Mouse (Mus musculus): ENCODE results near the gene Cd63.

Cd63 gene

DNA sequence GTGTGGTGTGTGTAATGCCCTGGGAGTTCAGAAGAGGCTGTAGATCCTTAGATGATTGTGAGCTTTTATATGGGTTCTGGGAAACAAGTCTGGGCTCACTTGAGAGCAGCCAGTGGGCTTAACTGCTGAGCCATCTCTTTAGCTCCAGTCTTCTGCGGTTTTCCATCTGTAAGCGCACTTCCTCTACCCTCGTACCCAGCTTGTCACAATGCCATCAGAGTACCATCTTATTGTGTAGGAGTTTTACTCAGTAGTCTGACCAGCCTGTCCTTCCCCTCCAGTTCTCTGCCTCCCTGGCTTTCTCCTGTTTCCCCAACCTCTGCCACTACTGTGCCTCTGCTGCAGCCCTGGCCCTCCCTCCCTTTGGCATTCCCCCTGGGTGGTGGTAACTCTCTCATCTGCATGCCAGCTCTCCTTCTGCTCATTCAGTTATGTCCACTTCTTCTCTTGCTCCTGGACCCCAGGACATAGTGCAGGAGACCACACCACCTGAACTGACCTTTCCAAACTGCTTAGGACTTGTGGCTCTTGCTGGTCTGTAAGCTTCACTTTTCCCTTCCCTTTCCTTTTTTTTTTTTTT is 1.7 kb downstream of the Cd63 start:
- DNase-seq (ENCODE audit: low read depth in 2 of 2, low spot score in 2 of 2), result no peak

GRCm38 (mm10) chr10:128904812-128905211 is 4.0 kb downstream of the Cd63 start:
- DNase-seq (ENCODE audit: low read depth in 2 of 2, low spot score in 2 of 2), result no peak

DNA sequence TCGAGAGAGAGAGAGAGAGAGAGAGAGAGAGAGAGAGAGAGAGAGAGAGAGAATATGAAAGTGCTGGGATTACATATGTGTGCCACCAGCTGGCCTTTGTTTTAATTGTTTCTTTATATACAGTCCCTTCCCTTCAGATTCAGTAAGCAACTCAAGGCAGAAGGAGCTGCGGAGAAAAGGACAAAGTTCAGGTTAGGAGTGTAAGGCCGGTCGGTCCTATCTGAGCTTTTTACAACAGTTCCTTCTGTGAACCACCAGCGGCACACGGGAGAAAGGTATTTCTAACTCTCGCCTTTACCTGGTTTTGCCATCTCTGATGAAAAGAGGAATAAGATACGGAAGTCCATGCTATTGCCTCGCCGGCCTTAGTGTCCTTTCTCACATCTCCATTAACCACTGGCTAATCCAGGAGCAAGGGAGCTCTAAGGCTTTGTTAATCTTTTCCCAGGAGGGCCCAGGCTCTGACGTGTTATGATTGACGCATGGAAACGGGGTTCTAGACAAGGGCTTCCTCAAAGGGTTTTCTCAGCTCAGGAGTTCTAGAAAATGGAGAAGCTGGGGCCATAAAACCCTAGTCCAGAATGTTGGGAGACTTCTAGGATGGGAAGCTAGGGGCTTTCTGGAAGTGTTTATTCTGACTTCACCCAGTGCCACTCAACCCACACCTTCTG is 8.1 kb downstream of the Cd63 start:
- no peak for DNase-seq (ENCODE audit: low read depth in 2 of 2, low spot score in 2 of 2)

DNA sequence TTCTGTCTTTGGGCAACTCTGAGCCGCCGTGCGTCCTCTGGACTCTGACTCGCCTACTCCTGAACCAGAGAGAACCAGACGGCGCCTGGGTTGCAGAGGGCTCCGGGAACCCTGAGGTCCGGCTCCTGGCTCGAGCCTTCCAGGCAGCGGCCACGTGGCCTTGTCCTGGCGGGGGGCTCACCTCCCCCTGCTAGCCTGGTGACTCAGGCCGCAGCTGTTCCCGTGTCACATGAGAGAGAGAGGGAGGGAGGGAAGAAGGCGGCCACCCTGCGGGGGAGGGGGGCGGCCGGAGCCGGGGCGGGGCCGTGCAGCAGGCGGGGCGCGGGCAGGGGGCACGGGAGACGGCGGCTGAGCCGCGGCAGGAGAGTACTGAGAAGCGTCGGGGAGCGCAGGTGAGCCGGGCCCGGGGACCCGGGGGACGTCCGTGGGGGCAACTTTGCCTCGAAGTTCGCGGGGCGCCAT is 8.8 kb downstream of the Cd63 start:
- no peak for DNase-seq (ENCODE audit: low read depth in 2 of 2, low spot score in 2 of 2)

- DNase-seq (ENCODE audit: low read depth in 2 of 2, low spot score in 2 of 2), result no peak
Observed at GRCm38 (mm10) chr10:128910066-128910841, 9.5 kb downstream of the Cd63 start.

GRCm38 (mm10) chr10:128911430-128911829 is 10.6 kb downstream of the Cd63 start:
- no peak for DNase-seq (ENCODE audit: low read depth in 2 of 2, low spot score in 2 of 2)

DNA sequence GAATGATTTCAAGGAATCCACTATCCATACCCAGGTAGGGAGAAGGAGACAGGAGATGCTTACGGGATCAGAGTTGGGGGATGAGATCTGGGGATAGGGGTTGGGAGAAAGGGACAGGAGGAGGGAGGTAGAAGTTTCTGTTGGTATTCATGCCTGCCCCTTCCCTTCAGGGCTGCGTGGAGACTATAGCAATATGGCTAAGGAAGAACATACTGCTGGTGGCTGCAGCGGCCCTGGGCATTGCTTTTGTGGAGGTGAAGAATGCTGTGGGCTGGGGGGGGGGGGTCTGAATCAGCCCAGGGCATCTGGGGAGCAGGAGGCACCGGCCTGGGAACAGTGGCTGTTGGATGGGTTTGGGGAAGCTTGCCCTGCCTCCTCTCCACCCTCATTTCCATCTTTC is 11.5 kb downstream of the Cd63 start:
- DNase-seq (ENCODE audit: low read depth in 2 of 2, low spot score in 2 of 2), result no peak

- DNase-seq (ENCODE audit: low read depth in 2 of 2, low spot score in 2 of 2), result no peak
Observed at GRCm38 (mm10) chr10:128912791-128913190, 12.0 kb downstream of the Cd63 start.

DNA sequence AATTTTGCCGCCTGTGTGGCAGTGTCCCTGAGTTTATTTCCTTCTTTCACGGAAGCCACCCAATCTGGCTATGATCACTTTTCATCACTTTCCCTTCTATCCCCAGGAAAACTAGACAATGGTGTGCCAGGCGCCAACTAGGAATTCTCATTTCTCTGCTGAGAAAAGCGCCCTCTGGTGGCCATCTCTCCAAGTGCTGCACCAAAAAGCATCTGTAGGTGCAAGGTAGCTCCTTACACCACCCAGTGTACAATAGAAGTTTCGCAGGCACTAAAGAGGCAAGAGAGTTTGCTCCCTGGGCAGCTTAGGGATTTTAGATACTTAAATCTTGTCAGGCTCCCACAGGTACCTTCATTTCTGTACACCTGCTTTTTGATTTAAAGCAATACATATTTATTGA is 12.4 kb downstream of the Cd63 start:
- peak; percentile 76 to 78 for DNase-seq (ENCODE audit: low read depth in 2 of 2, low spot score in 2 of 2)

DNA sequence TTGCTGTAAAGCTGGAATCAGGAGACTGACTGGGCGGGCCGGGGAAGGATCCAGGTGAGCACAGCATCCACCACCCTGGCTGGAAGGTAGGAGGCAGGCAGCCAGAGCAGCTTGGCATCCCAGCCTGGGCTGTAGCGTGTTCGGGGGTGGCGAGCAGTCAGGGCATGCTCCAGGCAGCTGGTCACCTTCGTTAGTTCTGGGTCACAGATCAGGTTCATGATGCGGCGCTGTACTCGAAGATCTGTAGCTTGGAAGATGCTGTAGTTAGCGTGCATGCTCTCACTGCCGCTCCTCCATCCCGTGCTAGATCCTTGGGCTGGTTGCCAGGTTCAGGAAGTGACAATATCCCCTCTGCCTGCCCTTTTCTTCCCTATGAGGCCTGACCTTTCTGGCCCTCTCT is 12.9 kb downstream of the Cd63 start:
- no peak for DNase-seq (ENCODE audit: low read depth in 2 of 2, low spot score in 2 of 2)

DNA sequence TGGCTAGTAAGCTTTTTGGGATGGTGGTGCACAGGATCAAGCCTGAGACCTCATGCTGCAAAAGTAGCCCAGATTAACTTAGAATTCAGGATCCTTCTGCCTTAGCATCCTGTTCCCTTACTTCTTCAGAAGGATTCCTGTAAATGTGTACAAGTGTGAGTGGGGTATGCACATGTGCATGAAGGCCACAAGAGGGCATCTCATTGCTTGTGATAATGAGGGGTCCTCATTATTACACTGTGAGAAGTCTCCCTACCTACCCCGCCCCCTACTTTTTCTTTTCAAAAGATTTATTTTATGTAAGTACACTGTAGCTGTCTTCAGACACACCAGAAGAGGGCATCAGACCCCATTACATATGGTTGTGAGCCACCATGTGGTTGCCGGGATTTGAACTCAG is 14.8 kb downstream of the Cd63 start:
- DNase-seq (ENCODE audit: low read depth in 2 of 2, low spot score in 2 of 2), result no peak

GRCm38 (mm10) chr10:128916665-128917064 is 15.9 kb downstream of the Cd63 start:
- DNase-seq (ENCODE audit: low read depth in 2 of 2, low spot score in 2 of 2), result no peak

- no peak for DNase-seq (ENCODE audit: low read depth in 2 of 2, low spot score in 2 of 2)
Observed at GRCm38 (mm10) chr10:128917400-128917799, 16.6 kb downstream of the Cd63 start.

DNA sequence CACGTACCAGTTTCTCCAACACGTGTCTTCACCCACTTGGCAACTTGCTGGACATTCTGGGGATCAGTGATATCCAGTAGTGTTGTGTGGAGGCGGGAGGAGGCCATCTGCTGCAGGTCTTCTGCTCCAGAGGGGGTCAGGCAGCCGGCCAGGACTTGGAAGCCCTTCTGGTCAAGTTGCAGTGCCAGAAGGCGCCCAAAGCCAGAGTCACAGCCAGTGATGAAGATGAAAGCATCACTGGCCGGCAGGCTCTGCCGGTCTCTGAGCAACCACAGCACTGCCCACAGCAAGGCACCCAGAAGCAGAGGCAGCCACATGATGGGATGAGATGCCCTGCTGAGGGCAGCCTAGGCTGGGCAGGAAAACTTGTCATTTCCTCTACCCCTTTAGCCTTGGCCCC is 17.5 kb downstream of the Cd63 start:
- DNase-seq (ENCODE audit: low read depth in 2 of 2, low spot score in 2 of 2), result no peak

- DNase-seq (ENCODE audit: low read depth in 2 of 2, low spot score in 2 of 2), result no peak
Observed at GRCm38 (mm10) chr10:128919203-128919631, 18.4 kb downstream of the Cd63 start.

DNA sequence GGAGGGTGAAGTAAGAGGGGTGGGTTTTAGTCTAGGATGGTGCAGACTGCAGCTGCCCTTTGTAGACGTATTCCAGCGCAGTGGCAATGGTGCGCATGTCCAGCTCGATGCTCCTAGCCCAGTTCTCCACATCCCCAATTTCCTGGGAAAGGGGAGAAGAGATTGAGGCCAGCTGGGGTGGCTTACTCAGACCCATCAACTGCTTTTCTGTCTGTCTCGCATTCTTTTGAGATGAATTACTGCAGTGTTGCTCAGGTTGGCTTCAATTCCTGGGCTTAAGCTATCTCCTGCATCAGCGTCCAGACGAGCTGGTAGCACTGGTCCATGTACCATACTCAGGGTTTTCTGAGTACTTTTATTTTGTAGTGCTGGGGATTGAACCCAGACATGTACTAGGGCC is 19.2 kb downstream of the Cd63 start:
- no peak for DNase-seq (ENCODE audit: low read depth in 2 of 2, low spot score in 2 of 2)

GRCm38 (mm10) chr10:128920736-128921161 is 20.0 kb downstream of the Cd63 start:
- no peak for DNase-seq (ENCODE audit: low read depth in 2 of 2, low spot score in 2 of 2)

DNA sequence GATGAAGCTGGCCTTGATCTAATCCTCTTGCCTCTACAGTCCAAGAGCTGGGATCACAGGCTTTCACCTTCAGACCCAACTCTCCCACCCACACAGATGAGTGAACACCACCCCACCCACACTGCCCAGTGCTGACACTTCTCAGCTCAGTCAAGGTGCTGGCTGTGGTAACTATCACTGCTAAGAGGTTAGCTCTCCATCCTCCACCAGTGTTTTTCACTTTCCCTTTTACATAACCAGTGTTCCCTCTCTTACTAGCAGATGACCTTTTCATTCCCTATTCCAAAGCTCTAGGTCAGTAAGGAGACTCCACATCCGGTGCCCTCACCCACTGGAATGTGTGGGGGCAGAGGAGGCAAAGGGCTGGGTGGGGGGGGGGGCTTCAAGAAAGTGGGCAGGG is 20.5 kb downstream of the Cd63 start:
- no peak for DNase-seq (ENCODE audit: low read depth in 2 of 2, low spot score in 2 of 2)

DNA sequence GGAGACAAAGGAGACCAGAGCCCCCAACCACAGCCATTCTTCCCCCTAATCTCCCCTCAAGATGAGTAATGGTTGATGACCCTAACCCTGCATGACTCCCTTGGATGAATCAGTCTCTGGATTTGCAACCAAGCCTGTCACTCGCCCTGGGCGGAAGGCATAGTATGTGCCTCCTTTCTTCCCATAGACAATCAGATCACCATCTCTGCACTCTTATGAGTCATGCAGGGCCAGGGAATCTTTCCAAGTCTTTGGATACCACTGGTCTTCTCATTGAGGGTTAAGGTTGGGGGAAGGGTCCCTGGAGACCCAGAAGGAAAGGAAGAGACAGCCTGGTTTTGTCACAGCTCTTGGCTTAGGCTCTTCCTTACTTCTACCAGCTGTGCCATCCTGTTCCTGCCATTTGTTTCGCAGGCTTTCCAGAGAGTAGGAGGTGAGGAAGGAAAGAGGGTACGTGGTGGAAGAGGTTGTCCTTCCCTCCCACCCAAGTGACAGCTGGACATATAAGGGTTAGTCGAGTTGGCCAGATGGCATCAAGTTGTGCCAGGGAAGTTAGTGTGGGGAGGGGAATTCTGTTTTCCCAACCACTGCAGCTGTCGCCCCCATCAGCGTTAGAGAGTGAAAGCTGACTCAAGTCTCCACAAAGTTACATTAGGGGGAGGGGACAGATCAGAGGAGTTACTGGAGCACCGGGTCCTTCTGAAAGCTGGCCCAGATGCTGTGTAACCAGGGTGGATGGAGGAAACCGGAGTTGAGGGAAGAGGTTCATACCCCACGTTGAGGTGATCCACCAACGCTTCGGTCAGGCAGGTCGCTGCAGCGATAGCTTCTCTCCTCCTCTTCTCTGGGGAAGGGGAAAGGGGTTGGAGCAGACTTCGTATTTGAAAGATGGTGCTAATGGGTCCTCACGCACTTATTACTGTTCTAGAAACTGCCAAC is 21.4 kb downstream of the Cd63 start:
- DNase-seq (ENCODE audit: low read depth in 2 of 2, low spot score in 2 of 2), result no peak

GRCm38 (mm10) chr10:128922822-128923012 is 21.9 kb downstream of the Cd63 start, which contains the start of gene Rdh5:
TSS of gene Rdh5 (minus strand) at chr10:128922888.
- DNase-seq (ENCODE audit: low read depth in 2 of 2, low spot score in 2 of 2), result no peak

GRCm38 (mm10) chr10:128923013-128923691 is 22.4 kb downstream of the Cd63 start:
- DNase-seq (ENCODE audit: low read depth in 2 of 2, low spot score in 2 of 2), result peak; percentile 76 to 87
